Mouse (Mus musculus) small intestine, adult 2 months (tissue): ENCODE measurements around the gene Pde4d. TPM values are rescaled to one million over a fixed set of nuclear protein-coding genes. Genes with fewer than 3 reads are reported as not detected.

ENCODE experiments used
- H3K27ac ChIP-seq: fragments of 200-500 bp; 2 replicates; pipeline ENCODE4 v1.5.1; 2012; ENCODE audit warnings: low read depth, low read length, control low read depth, inconsistent platforms; ENCODE audit not compliant: insufficient read depth
- H3K27me3 ChIP-seq: fragments of 200-500 bp; 2 replicates; pipeline ENCODE4 v1.6.1; 2012; ENCODE audit warnings: mild to moderate bottlenecking, moderate library complexity, low read length, inconsistent platforms; ENCODE audit not compliant: control insufficient read depth, insufficient read depth
- H3K36me3 ChIP-seq: fragments of 200-500 bp; 2 replicates; pipeline ENCODE4 v1.6.1; 2012; ENCODE audit warnings: mild to moderate bottlenecking, low read length, control low read depth, inconsistent platforms; ENCODE audit not compliant: control insufficient read depth, insufficient read depth
- H3K4me1 ChIP-seq: fragments of 200-500 bp; 2 replicates; pipeline ENCODE4 v1.6.1; 2012; ENCODE audit warnings: low read length, inconsistent platforms, mixed read lengths; ENCODE audit not compliant: control insufficient read depth, insufficient read depth, insufficient read length
- H3K4me3 ChIP-seq: fragments of 200-500 bp; 2 replicates; pipeline ENCODE4 v1.5.1; 2012; ENCODE audit warnings: low read depth, mild to moderate bottlenecking, control low read depth, inconsistent platforms, low read length, moderate library complexity
- CTCF ChIP-seq: fragments of 200-500 bp; IDR thresholded peaks from 2 replicates; pipeline ENCODE4 v1.5.1; 2012; ENCODE audit warnings: low read depth, mild to moderate bottlenecking, control low read depth, inconsistent platforms, low read length, moderate library complexity, mixed read lengths; ENCODE audit not compliant: insufficient replicate concordance, insufficient read length; ENCODE audit errors: extremely low read depth
- POLR2A ChIP-seq: fragments of 200-500 bp; IDR thresholded peaks from 2 replicates; pipeline ENCODE4 v1.6.1; 2012; ENCODE audit warnings: low read depth, mild to moderate bottlenecking, control low read depth, inconsistent platforms, low read length, moderate library complexity
- WGBS: fragments of 180-500 bp; shearing (Covaris S2); methylation state at CpG from one replicate; pipeline ENCODE4 v1.1.7; 2018; 5-methylcytosine and 5-hydroxymethylcytosine counted together
- polyA plus RNA-seq: library from polyadenylated mRNA; depleted of rRNA; stranded (reverse); fragments of >200 nt; gene quantifications from 2 replicates; pipeline ENCODE4 v1.2.3, GENCODE M21; 2012

Pde4d gene
- polyA plus RNA-seq, 1 experiment: 8.4 TPM

DNA sequence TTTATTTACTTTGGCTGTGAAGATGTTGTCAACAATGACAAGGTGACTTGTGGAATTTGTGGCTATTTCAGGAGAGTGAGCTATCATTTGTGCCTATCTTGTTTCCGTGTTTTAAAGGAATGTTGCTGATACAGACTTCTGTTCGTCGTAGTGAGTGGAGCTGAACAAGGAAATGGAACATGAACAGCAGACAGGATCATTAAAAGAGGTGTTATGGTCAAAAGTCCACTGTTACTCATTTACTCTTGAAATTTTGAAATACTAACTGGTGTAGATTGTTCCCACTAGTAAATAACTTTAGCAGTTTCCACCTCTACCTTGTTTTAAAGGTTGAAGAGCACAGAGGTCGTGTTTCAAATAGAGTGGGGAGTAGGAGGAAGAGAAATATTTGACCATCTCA lies 86.7 kb downstream of the Pde4d start:
- no peaks in the 10 kb centered on the region for H3K27me3 ChIP-seq
- TF ChIP-seq CTCF (no peak), POLR2A (no peak)
- WGBS: 23% methylated on average over 4 of the region's 4 CpGs
- H3K4me3 ChIP-seq: no peak overlapping the region
- H3K36me3 ChIP-seq: no peaks in the 10 kb centered on the region
- H3K27ac ChIP-seq: peak overlapping the region; percentile 86
- peaks cover 7% of the 10 kb centered on the region; the same call in 1 of the 2 replicates for H3K4me1 ChIP-seq

DNA sequence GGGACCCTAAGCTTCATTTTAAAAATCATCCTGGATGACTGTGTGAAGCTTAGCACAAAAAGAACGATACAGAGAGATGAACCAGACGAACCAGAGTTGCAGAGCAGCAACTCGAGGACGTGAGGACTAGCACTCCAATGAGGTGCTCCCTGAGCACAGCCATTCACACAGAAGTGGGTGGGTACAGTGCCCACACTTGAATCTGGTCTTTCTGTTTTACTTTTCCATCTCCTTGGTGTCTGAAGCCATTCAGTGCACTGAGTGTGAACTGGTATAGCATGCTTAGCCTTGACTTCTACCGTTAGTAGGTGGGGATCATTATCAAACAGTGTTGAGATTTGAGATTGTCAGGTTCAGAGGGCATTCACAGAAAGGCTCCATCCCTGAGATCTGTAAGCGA lies 87.2 kb downstream of the Pde4d start:
- 39% methylated on average over 6 of the region's 6 CpGs for WGBS
- peaks cover 7% of the 10 kb centered on the region; the same call in 1 of the 2 replicates for H3K4me1 ChIP-seq
- TF ChIP-seq CTCF: no peak
- no peak for TF ChIP-seq POLR2A
- H3K27me3 ChIP-seq: no peaks in the 10 kb centered on the region
- H3K36me3 ChIP-seq: no peaks in the 10 kb centered on the region
- peak overlapping the region; percentile 86 for H3K27ac ChIP-seq
- no peak overlapping the region for H3K4me3 ChIP-seq

DNA sequence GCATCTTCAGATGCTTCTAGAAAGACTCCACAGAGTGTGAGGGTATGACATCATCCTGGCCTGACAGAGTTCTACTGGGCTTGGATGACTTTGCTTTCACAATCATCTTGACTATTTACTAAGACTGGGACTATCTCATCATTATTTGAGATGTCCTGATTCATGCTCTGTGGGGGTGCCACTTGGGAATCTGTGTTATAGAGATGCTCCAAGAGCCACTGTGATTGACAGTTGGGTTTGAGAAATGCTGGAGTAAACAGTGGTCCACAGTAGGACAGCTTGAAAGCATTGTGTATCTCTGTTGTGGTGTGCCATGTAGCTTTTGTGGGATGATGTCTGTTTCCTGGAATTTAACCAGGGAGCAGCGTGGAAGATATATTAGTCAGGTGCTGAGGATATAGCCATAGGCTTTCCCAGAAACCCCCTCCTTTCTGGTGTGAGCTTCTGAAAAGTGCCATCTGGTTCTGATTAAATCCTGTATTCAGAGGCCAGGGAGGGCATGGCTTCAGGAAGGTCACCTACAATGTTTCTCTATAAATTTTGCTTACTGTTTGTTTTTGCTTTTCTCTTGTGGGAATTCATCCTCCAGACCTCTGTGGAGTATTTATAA lies 89.1 kb downstream of the Pde4d start:
- Histone ChIP-seq H3K27ac (no peak overlapping the region), H3K27me3 (no peaks in the 10 kb centered on the region), H3K36me3 (no peaks in the 10 kb centered on the region), H3K4me1 (peaks cover 7% of the 10 kb centered on the region; the same call in 1 of the 2 replicates), H3K4me3 (no peak overlapping the region)
- no peak for TF ChIP-seq CTCF
- no peak for TF ChIP-seq POLR2A
- 93% methylated on average over 1 of the region's 1 CpGs for WGBS

DNA sequence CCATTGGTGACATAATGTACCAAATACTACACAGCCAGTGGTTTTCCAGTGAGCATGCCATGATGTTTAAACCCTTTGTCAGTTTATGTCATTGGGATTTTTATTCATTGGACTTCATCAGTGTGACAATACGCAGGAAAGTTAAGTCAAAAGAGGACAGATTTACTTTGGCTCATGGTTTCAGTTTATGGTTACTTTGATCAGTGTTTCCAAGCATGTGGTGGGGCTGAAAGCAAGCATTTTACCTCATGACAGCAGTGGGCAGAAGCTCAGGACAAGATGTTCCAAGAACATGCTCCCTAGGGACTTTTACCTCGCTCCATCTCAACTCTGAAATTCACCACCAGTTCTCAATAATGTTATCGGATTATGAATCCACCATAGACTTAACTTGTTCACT lies 91.7 kb downstream of the Pde4d start:
- Histone ChIP-seq H3K4me3 (no peak overlapping the region), H3K4me1 (peaks cover 7% of the 10 kb centered on the region; the same call in 1 of the 2 replicates), H3K27ac (no peak overlapping the region), H3K27me3 (no peaks in the 10 kb centered on the region), H3K36me3 (no peaks in the 10 kb centered on the region)
- WGBS: 93% methylated on average over 3 of the region's 3 CpGs
- TF ChIP-seq POLR2A (no peak), CTCF (no peak)

DNA sequence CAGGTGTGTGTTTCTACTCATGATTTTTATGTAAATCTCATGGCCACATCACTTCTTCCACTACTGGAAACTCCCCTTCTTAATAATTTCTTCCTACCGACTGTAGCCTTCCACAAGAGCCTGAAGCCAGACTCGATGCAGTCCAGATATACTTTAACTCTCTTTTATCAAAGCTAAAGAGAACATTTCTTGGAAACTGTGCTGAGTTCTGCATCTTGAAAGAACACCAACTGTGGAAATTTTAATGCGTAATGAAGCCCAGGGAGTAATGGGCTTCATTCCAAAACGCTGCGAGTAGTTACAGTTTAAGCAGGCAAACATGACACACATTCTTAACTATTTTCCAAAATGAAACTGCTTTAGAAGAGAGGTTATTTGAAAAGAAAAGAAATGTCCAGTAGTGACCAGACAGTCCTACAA lies 92.6 kb downstream of the Pde4d start:
- 83% methylated on average over 5 of the region's 5 CpGs for WGBS
- no peaks in the 10 kb centered on the region for H3K36me3 ChIP-seq
- H3K27me3 ChIP-seq: no peaks in the 10 kb centered on the region
- no peak overlapping the region for H3K4me3 ChIP-seq
- TF ChIP-seq CTCF (no peak), POLR2A (no peak)
- H3K4me1 ChIP-seq: peaks cover under 1% of the 10 kb centered on the region; the same call in 1 of the 2 replicates
- H3K27ac ChIP-seq: no peak overlapping the region

DNA sequence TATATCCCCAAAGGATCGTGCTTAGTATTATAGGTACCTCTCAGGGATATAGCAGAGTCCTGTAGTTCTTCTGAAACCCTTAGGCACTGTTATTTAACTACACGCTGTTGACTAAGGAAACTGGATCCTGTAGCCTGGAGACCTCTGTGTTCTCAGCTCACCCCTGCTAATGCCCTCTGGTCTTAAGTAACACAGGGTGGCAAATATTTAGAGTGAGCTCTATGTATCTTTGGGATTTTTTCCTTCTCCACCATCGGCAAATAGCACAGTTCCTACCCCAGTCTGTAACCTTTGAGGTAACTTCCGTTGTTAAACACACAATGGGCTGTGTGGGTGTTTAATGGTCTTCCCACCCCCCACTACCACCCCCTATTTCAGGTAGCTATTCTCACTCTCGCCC lies 102.5 kb downstream of the Pde4d start:
- Histone ChIP-seq H3K27ac (no peak overlapping the region), H3K4me3 (no peak overlapping the region), H3K27me3 (no peaks in the 10 kb centered on the region), H3K4me1 (peaks cover 2% of the 10 kb centered on the region; the same call in 1 of the 2 replicates), H3K36me3 (no peaks in the 10 kb centered on the region)
- WGBS: 79% methylated on average over 5 of the region's 5 CpGs
- TF ChIP-seq CTCF (no peak), POLR2A (no peak)

DNA sequence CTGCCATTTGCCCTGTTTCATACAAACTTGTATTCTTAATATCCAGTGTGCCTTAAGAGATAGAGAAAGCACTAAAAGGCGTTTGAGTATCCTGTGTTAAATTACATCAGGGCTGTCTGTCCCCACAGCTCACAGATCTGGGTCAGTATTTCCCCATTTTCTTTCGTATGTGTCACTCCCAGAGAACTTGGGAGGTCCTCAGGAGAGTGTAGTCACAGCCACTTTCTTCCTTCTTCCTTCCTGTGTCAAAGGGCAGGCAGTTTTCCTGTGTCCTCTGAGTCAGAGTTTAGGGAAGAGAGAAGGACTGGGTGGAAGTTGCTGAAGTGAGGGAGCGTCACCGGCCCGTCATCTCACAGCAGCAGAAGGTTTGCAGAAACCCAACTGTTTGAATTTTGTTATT lies 103.2 kb downstream of the Pde4d start:
- WGBS: 76% methylated on average over 5 of the region's 5 CpGs
- no peaks in the 10 kb centered on the region for H3K36me3 ChIP-seq

More for the DNA sequence above, 103.2 kb downstream of the Pde4d start:
- H3K4me1 ChIP-seq: peaks cover 2% of the 10 kb centered on the region; the same call in 1 of the 2 replicates
- H3K27me3 ChIP-seq: no peaks in the 10 kb centered on the region
- H3K27ac ChIP-seq: no peak overlapping the region
- no peak overlapping the region for H3K4me3 ChIP-seq
- no peak for TF ChIP-seq POLR2A
- TF ChIP-seq CTCF: no peak
